23 mouse cellular contexts compared by ENCODE assay signal in genomic region chr12:100377791-100378190, GRCm38 (mm10).
"Had no signal": no experiment of that assay in that cellular context is flagged by ENCODE, and none has a peak within 500 bp of the region (broad histone marks: within the 10 kb centered on the region; RNA-seq: fewer than 3 reads in every experiment).

No protein-coding gene starts in this region.

- ATAC-seq: intestine, postnatal 0 days; liver, postnatal 0 days; lung, postnatal 0 days; midbrain, embryonic 13.5 days had no signal

- DNase-seq: kidney, adult 2 months; kidney, postnatal 25 days; layer of hippocampus, adult 9-11 months; left cerebral cortex, postnatal 4 days; liver, postnatal 0 days; lung, embryonic 14.5 days; right cerebral cortex, adult 18-20 months; right cerebral cortex, postnatal 14 days; right cerebral cortex, postnatal 4 days; thymus, adult 2 months; thymus, postnatal 14 days; thymus, postnatal 4 days had no signal

- H3K9me3 ChIP-seq: limb, embryonic 12.5 days; limb, embryonic 15.5 days; midbrain, embryonic 13.5 days had no signal

- H3K9ac ChIP-seq: limb, embryonic 12.5 days; limb, embryonic 15.5 days; liver, embryonic 14.5 days; liver, postnatal 0 days; lung, embryonic 14.5 days; midbrain, embryonic 13.5 days had no signal

- H3K27me3 ChIP-seq: limb, embryonic 12.5 days; limb, embryonic 15.5 days; midbrain, embryonic 13.5 days had no signal

- H3K4me2 ChIP-seq: limb, embryonic 12.5 days; limb, embryonic 15.5 days; liver, embryonic 11.5 days; lung, embryonic 14.5 days; midbrain, embryonic 13.5 days had no signal

- H3K27ac ChIP-seq: kidney, postnatal 0 days; layer of hippocampus, adult 2 months; limb, embryonic 12.5 days; limb, embryonic 15.5 days; liver, embryonic 14.5 days; macrophage; midbrain, embryonic 13.5 days; stomach, postnatal 0 days had no signal

- H3K4me3 ChIP-seq: layer of hippocampus, adult 2 months; limb, embryonic 12.5 days; limb, embryonic 15.5 days; midbrain, embryonic 13.5 days had no signal

- H3K4me1 ChIP-seq: limb, embryonic 15.5 days; midbrain, embryonic 13.5 days had no signal
